Mouse (Mus musculus): ENCODE data around the gene Tmem131. TPM values are rescaled to one million over a fixed set of nuclear protein-coding genes. Genes with fewer than 3 reads are reported as not detected.

Gene Tmem131
- polyA plus RNA-seq, 1 experiment = 169 TPM

GRCm38 (mm10) chr1:36785238-36785641, 158.2 kb downstream of the Tmem131 start:
- WGBS = 1% methylated on average over 16 of the region's 16 CpGs
- Histone ChIP-seq H3K4me3 (ENCODE audit: insufficient read depth, low read depth, low read length) (peak overlapping the region; percentile 54), H3K27ac (ENCODE audit: insufficient read depth, low read depth, low read length) (no peak overlapping the region), H3K4me1 (ENCODE audit: control insufficient read depth, insufficient read depth, low read length) (peaks cover 9% of the 10 kb centered on the region)
- TF ChIP-seq CTCF (IDR thresholded peaks at IDR 0.05; ENCODE audit: insufficient read depth, low read depth, low read length) (no peak), POLR2A (IDR thresholded peaks at IDR 0.05; ENCODE audit: insufficient read depth, low read depth, low read length) (no peak)

GRCm38 (mm10) chr1:36784365-36785134, 158.9 kb downstream of the Tmem131 start:
- Histone ChIP-seq H3K4me1 (ENCODE audit: control insufficient read depth, insufficient read depth, low read length) (peaks cover 9% of the 10 kb centered on the region), H3K4me3 (ENCODE audit: insufficient read depth, low read depth, low read length) (peak overlapping the region; percentile 54), H3K27ac (ENCODE audit: insufficient read depth, low read depth, low read length) (no peak overlapping the region)
- TF ChIP-seq CTCF (IDR thresholded peaks at IDR 0.05; ENCODE audit: insufficient read depth, low read depth, low read length) (peak; percentile 80), POLR2A (IDR thresholded peaks at IDR 0.05; ENCODE audit: insufficient read depth, low read depth, low read length) (no peak)
- 3% methylated on average over 20 of the region's 20 CpGs for WGBS

- TF ChIP-seq POLR2A (IDR thresholded peaks at IDR 0.05; ENCODE audit: insufficient read depth, low read depth, low read length) (no peak), CTCF (IDR thresholded peaks at IDR 0.05; ENCODE audit: insufficient read depth, low read depth, low read length) (no peak)
- WGBS = 85% methylated on average over 11 of the region's 11 CpGs
- Histone ChIP-seq H3K4me1 (ENCODE audit: control insufficient read depth, insufficient read depth, low read length) (peaks cover 9% of the 10 kb centered on the region), H3K4me3 (ENCODE audit: insufficient read depth, low read depth, low read length) (no peak overlapping the region), H3K27ac (ENCODE audit: insufficient read depth, low read depth, low read length) (no peak overlapping the region)
Measured at GRCm38 (mm10) chr1:36782476-36782875, 161.0 kb downstream of the Tmem131 start.

- Histone ChIP-seq H3K4me1 (ENCODE audit: control insufficient read depth, insufficient read depth, low read length) (peaks cover 9% of the 10 kb centered on the region), H3K27ac (ENCODE audit: insufficient read depth, low read depth, low read length) (no peak overlapping the region), H3K4me3 (ENCODE audit: insufficient read depth, low read depth, low read length) (no peak overlapping the region)
- WGBS = 92% methylated on average over 13 of the region's 13 CpGs
- TF ChIP-seq POLR2A (IDR thresholded peaks at IDR 0.05; ENCODE audit: insufficient read depth, low read depth, low read length) (no peak), CTCF (IDR thresholded peaks at IDR 0.05; ENCODE audit: insufficient read depth, low read depth, low read length) (no peak)
Measured at GRCm38 (mm10) chr1:36780793-36781192, 162.7 kb downstream of the Tmem131 start.

- Histone ChIP-seq H3K27ac (ENCODE audit: insufficient read depth, low read depth, low read length) (no peak overlapping the region), H3K4me1 (ENCODE audit: control insufficient read depth, insufficient read depth, low read length) (peaks cover 3% of the 10 kb centered on the region), H3K4me3 (ENCODE audit: insufficient read depth, low read depth, low read length) (no peak overlapping the region)
- 88% methylated on average over 9 of the region's 9 CpGs for WGBS
- no peak for TF ChIP-seq CTCF (IDR thresholded peaks at IDR 0.05; ENCODE audit: insufficient read depth, low read depth, low read length)
- no peak for TF ChIP-seq POLR2A (IDR thresholded peaks at IDR 0.05; ENCODE audit: insufficient read depth, low read depth, low read length)
Measured at GRCm38 (mm10) chr1:36772198-36772934, 171.1 kb downstream of the Tmem131 start.

- TF ChIP-seq CTCF (IDR thresholded peaks at IDR 0.05; ENCODE audit: insufficient read depth, low read depth, low read length) (no peak), POLR2A (IDR thresholded peaks at IDR 0.05; ENCODE audit: insufficient read depth, low read depth, low read length) (no peak)
- Histone ChIP-seq H3K4me1 (ENCODE audit: control insufficient read depth, insufficient read depth, low read length) (peaks cover 9% of the 10 kb centered on the region), H3K4me3 (ENCODE audit: insufficient read depth, low read depth, low read length) (no peak overlapping the region), H3K27ac (ENCODE audit: insufficient read depth, low read depth, low read length) (no peak overlapping the region)
- 34% methylated on average over 27 of the region's 27 CpGs for WGBS
Measured at GRCm38 (mm10) chr1:36770998-36771397, 172.5 kb downstream of the Tmem131 start.

- peaks cover 9% of the 10 kb centered on the region for H3K4me1 ChIP-seq (ENCODE audit: control insufficient read depth, insufficient read depth, low read length)
- H3K27ac ChIP-seq (ENCODE audit: insufficient read depth, low read depth, low read length) = no peak overlapping the region
- TF ChIP-seq POLR2A (IDR thresholded peaks at IDR 0.05; ENCODE audit: insufficient read depth, low read depth, low read length) (no peak), CTCF (IDR thresholded peaks at IDR 0.05; ENCODE audit: insufficient read depth, low read depth, low read length) (no peak)
- no peak overlapping the region for H3K4me3 ChIP-seq (ENCODE audit: insufficient read depth, low read depth, low read length)
- 89% methylated on average over 1 of the region's 1 CpGs for WGBS
Measured at GRCm38 (mm10) chr1:36769951-36770350, 173.5 kb downstream of the Tmem131 start.

- TF ChIP-seq POLR2A (IDR thresholded peaks at IDR 0.05; ENCODE audit: insufficient read depth, low read depth, low read length) (no peak), CTCF (IDR thresholded peaks at IDR 0.05; ENCODE audit: insufficient read depth, low read depth, low read length) (no peak)
- 79% methylated on average over 5 of the region's 5 CpGs for WGBS
- H3K4me1 ChIP-seq (ENCODE audit: control insufficient read depth, insufficient read depth, low read length) = peaks cover 9% of the 10 kb centered on the region
- H3K4me3 ChIP-seq (ENCODE audit: insufficient read depth, low read depth, low read length) = no peak overlapping the region
- H3K27ac ChIP-seq (ENCODE audit: insufficient read depth, low read depth, low read length) = no peak overlapping the region
Measured at GRCm38 (mm10) chr1:36768786-36769185, 174.7 kb downstream of the Tmem131 start.

- Histone ChIP-seq H3K4me3 (ENCODE audit: insufficient read depth, low read depth, low read length) (no peak overlapping the region), H3K27ac (ENCODE audit: insufficient read depth, low read depth, low read length) (no peak overlapping the region), H3K4me1 (ENCODE audit: control insufficient read depth, insufficient read depth, low read length) (peaks cover 9% of the 10 kb centered on the region)
- TF ChIP-seq CTCF (IDR thresholded peaks at IDR 0.05; ENCODE audit: insufficient read depth, low read depth, low read length) (no peak), POLR2A (IDR thresholded peaks at IDR 0.05; ENCODE audit: insufficient read depth, low read depth, low read length) (no peak)
- 28% methylated on average over 10 of the region's 10 CpGs for WGBS
Measured at GRCm38 (mm10) chr1:36767321-36767720, 176.1 kb downstream of the Tmem131 start.
